Mouse (Mus musculus) lung, postnatal 36 days (tissue): ENCODE data around the gene Zxdc.

Source experiments
- DNase-seq: peaks from one replicate; pipeline ENCODE4 v3.0.0; 2022; ENCODE audit warnings: mixed read lengths

Gene Zxdc

GRCm38 (mm10) chr6:90381465-90381864 lies 12.2 kb downstream of the Zxdc start:
- no peak for DNase-seq

GRCm38 (mm10) chr6:90390629-90391028 lies 21.3 kb downstream of the Zxdc start:
- no peak for DNase-seq

GRCm38 (mm10) chr6:90393948-90394347 lies 24.7 kb downstream of the Zxdc start:
- no peak for DNase-seq

- no peak for DNase-seq
These were observed 26.5 kb downstream of the Zxdc start for GRCm38 (mm10) chr6:90395751-90396150.

GRCm38 (mm10) chr6:90397291-90397690 lies 28.0 kb downstream of the Zxdc start:
- DNase-seq = no peak

- no peak for DNase-seq
These were observed 39.3 kb downstream of the Zxdc start for GRCm38 (mm10) chr6:90408632-90409031.

- no peak for DNase-seq
These were observed 41.7 kb downstream of the Zxdc start for GRCm38 (mm10) chr6:90410972-90411371.

GRCm38 (mm10) chr6:90411926-90412325 lies 42.6 kb downstream of the Zxdc start:
- no peak for DNase-seq

GRCm38 (mm10) chr6:90422565-90422964 lies 53.3 kb downstream of the Zxdc start:
- DNase-seq = peak; percentile 82

GRCm38 (mm10) chr6:90425361-90425760 lies 56.1 kb downstream of the Zxdc start:
- DNase-seq = no peak

GRCm38 (mm10) chr6:90426003-90426402 lies 56.7 kb downstream of the Zxdc start:
- no peak for DNase-seq

- DNase-seq = peak; percentile 84
These were observed 59.2 kb downstream of the Zxdc start, which contains the start of gene Cfap100 for GRCm38 (mm10) chr6:90428380-90428974. TSS of gene Cfap100 (minus strand) at chr6:90428797.

GRCm38 (mm10) chr6:90429911-90430310 lies 60.6 kb downstream of the Zxdc start:
- DNase-seq = peak; percentile 40

- no peak for DNase-seq
These were observed 62.2 kb downstream of the Zxdc start for GRCm38 (mm10) chr6:90431487-90431886.

- no peak for DNase-seq
These were observed 65.4 kb downstream of the Zxdc start for GRCm38 (mm10) chr6:90434687-90435086.

- DNase-seq = peak; percentile 93
These were observed 65.9 kb downstream of the Zxdc start for GRCm38 (mm10) chr6:90435195-90435618.

GRCm38 (mm10) chr6:90436192-90436907 lies 67.1 kb downstream of the Zxdc start:
- DNase-seq = peak; percentile 21

- no peak for DNase-seq
These were observed 67.7 kb downstream of the Zxdc start for GRCm38 (mm10) chr6:90437041-90437440.

- DNase-seq = no peak
These were observed 77.6 kb downstream of the Zxdc start for GRCm38 (mm10) chr6:90446883-90447282.

- DNase-seq = peak; percentile 98
These were observed 80.9 kb downstream of the Zxdc start for GRCm38 (mm10) chr6:90450179-90450578.

- peak; percentile 66 for DNase-seq
These were observed 81.4 kb downstream of the Zxdc start for GRCm38 (mm10) chr6:90450697-90451096.

- DNase-seq = no peak
These were observed 82.2 kb downstream of the Zxdc start for GRCm38 (mm10) chr6:90451512-90451911.

GRCm38 (mm10) chr6:90452603-90453002 lies 83.3 kb downstream of the Zxdc start:
- DNase-seq = no peak
